Mouse (Mus musculus): ENCODE data around the gene Dusp23.

The Dusp23 gene

DNA sequence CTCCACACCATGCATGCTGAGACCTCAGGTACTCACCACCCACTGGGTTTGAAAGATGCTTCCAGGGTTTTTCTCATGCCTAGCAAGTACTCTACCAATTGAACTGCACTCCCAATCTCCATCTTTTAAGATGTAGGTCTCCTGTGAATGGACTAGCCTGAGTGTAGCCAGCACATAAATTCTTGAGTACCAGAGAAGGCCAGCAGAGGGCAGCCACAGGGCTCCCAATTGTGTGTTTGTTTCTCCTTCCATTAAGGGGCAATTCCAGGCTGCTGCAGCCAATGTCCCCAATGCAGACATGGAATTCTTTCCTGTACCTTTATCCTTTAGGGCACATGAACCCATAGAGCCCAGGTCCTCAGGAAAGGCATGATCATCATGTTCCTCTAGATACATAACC is 38.3 kb downstream of the Dusp23 start:
- no peak for TF ChIP-seq GATA4 (IDR thresholded peaks at IDR 0.05; ENCODE audit: insufficient replicate concordance, low read length)

DNA sequence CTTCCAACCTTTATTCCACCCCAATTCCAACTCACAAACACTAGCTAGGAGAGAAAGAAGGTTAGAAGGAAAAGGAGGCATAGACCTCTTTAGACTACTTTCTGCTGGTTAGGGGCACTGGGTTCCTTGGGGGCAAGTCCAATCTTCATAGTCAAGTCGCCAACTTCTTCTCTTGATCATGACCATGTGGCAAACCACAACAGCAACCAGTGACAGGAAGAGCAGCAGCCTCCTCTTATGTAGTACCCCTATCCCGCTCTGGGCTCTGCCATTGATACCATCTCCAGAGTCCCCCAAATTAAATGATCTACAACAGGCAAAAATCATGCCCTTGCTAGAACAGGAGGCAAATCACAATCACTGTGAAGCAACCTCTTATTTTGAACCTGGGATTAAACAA is 38.8 kb downstream of the Dusp23 start:
- no peak for TF ChIP-seq GATA4 (IDR thresholded peaks at IDR 0.05; ENCODE audit: insufficient replicate concordance, low read length)

DNA sequence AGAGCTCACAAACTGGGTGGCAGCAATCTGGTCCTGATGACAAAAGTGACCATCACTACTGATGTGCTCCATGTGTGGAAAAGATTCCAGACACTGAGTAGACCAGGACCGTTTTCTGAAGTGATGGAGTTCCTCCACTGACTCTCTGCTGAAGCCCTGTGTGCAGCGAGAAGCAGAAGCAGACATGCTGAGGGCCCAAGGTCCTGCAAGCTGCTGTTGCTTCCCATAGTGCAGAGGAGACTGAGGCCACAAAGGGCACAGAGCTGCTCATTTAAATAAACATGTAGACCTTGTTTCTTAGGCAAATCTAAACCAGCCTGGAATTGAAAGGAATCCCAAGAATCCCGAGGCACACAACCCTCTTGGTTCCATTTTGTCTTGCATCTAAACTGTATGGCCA is 39.4 kb downstream of the Dusp23 start:
- no peak for TF ChIP-seq GATA4 (IDR thresholded peaks at IDR 0.05; ENCODE audit: insufficient replicate concordance, low read length)

DNA sequence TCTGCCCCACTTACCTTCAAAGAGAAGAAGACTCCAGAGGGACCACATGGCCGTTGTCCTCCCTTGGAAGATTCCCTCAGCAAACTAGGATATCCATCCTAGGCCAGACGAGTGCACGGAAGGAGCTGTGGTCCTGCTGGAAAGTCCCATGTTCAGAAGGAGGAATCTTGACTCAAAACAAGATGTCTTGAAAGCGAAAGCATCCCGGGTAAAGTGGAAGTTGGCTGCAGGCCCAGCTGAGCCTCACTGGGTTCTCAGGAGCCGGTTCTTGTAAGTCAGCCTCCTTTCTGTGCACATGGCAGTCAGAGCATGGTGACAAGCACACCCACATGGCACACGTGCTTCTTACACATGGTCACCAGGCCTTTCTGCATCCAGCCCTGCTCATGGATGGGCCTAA is 42.4 kb downstream of the Dusp23 start, which contains the start of gene Slamf8:
Gene Slamf8 (minus strand): TSS at position 184 of the 400 bp plus-strand sequence.
- no peak for TF ChIP-seq GATA4 (IDR thresholded peaks at IDR 0.05; ENCODE audit: insufficient replicate concordance, low read length)

DNA sequence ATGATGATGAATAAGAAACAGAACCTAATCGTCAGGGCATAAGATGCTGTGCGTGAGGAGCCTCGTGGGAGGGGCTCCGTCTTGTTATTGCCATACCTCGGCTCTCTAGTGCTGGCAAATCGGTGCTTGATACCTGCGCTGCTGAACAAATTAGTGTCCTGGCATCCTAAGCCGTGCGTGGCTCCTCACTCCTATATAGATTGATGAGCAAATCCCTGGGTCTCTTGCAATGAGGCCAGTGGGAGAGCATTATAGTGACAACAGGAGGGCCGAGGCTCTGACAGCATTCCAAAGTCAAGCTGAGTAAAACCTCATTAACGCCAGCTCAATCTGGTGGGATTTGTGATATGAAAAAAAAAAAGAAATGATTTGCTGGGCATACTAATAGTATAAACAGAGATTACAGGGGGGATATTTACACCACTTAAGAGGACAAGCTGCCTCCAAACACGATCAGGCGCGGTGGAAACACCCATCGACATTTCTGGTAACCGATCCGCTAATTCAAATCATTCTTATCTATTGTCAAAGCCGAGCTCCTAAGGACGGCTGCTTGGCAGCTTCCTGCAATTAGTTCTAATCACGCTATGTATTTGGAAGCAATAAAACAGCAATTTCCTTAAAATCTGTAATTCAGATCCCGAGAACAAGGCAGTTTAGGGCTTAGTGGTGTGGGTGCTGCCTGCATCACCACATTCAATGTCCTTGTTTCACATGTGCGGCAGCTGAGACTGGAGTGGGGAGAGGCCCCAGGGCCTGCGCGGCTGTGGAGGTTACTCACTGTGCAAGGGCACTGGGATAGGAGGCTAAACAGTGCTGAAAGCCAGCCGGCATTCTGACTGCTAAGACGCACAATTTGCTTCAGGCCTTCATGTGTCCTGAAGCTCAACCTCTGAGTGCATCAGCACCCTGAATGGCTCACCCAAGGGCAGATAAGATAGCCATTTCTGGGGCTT is 46.9 kb downstream of the Dusp23 start:
- no peak for TF ChIP-seq GATA4 (IDR thresholded peaks at IDR 0.05; ENCODE audit: insufficient replicate concordance, low read length)

DNA sequence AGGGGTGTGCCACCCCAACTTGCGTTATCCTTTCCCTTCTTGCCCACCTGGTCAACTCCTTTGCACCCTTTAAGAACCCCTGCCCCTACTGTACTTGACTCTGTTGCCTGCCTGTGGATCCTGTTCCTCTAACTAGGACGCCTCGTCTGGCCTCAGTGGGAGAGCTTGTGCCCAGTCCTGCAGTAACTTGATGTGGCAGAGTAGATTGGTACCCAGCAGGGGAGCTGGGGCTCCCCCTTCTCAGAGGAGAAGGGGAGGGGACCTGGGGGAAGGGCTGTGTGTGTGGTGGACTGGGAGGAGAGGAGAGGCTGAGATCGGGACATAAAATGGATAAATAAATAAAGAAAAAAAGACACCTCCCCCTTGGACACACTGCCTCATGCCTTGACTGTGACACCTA is 47.7 kb downstream of the Dusp23 start:
- no peak for TF ChIP-seq GATA4 (IDR thresholded peaks at IDR 0.05; ENCODE audit: insufficient replicate concordance, low read length)

DNA sequence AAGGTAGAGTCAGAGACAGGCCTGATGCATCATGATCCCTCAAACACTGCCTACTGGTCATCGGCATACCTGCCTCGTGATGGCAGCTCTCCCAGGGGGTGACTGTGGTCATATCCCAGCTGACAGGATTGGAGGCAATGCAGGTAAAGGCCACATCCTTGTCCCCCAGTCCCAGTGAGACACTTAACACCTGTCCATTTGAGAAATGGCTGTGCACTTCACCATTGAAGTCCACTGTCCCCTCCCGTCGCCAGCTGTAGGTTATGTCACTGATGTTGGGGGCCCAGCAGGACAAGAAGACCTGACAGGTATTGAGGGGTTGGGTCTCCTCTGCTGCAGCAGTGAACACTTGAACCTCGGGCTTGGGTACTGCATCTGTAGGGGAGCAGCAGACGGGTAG is 48.5 kb downstream of the Dusp23 start:
- TF ChIP-seq GATA4 (IDR thresholded peaks at IDR 0.05; ENCODE audit: insufficient replicate concordance, low read length) = no peak

DNA sequence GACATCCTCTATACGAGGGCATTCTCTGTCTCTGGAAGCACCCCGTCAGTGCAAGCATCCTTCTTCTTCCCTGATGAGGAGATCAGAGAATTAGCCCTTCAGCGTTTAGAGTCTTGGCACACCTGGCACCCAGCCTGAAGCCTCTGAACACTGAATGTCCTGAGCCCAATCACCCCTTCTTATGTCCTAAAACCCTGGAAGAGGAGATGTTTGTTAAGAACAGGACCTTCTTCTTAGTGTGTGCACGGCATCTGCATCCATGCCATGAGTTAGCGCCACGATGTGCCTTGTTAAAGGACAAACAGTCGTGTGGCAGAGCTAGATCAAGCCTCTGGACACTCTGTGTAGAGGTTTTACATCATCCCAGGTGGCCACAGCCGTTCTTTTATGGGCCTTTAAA is 50.3 kb downstream of the Dusp23 start:
- TF ChIP-seq GATA4 (IDR thresholded peaks at IDR 0.05; ENCODE audit: insufficient replicate concordance, low read length) = no peak
